Mouse (Mus musculus): Measurements from ENCODE around the gene Rbfox3. TPM values are rescaled to one million over a fixed set of nuclear protein-coding genes. Genes with fewer than 3 reads are reported as not detected.

Rbfox3 gene
- polyA plus RNA-seq, 1 experiment from 2014 or later, result 1.5 TPM

DNA sequence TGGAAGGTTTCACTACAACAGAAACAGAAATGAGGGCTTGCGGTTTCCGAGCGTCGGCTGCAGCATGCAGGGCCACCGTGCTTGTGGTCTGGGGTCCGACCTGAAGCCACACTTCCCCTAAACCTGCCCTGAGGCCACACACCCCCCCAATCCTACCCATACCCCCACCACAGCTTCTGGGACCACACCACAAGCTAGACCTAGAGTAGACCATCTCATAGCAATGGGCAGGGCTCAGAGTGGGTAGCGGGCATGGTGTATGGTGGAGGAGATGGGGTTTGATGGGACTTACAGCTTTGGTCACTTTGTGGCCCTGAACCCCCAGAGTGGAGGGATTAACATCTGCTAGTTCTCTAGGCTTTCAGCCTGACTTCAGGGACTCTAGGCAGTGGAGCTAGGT is 420.2 kb downstream of the Rbfox3 start:
- Histone ChIP-seq H3K9me3 (no peaks in the 10 kb centered on the region), H3K4me2 (no peak overlapping the region), H3K27ac (no peak overlapping the region), H3K36me3 (peaks cover 12% of the 10 kb centered on the region), H3K4me3 (no peak overlapping the region), H3K4me1 (0 out of 2 replicates have a peak, but pooled peaks cover 9% of the 10 kb centered on the region), H3K27me3 (0 out of 2 replicates have a peak, but pooled peaks cover 12% of the 10 kb centered on the region), H3K9ac (no peak overlapping the region)
- no peak for ATAC-seq (ENCODE audit: insufficient number of reproducible peaks, insufficient read depth, low FRiP score, low TSS enrichment, low read depth)
- 88% methylated on average over 7 of the region's 7 CpGs for WGBS

GRCm38 (mm10) chr11:118490566-118491218 is 420.7 kb downstream of the Rbfox3 start:
- ATAC-seq (ENCODE audit: insufficient number of reproducible peaks, insufficient read depth, low FRiP score, low TSS enrichment, low read depth), result no peak
- Histone ChIP-seq H3K4me3 (no peak overlapping the region), H3K36me3 (peaks cover 14% of the 10 kb centered on the region), H3K27me3 (0 out of 2 replicates have a peak, but pooled peaks cover 12% of the 10 kb centered on the region), H3K27ac (no peak overlapping the region), H3K4me2 (peak overlapping the region; percentile 32), H3K9me3 (no peaks in the 10 kb centered on the region), H3K9ac (no peak overlapping the region), H3K4me1 (peaks cover 10% of the 10 kb centered on the region)
- WGBS, result 17% methylated on average over 22 of the region's 22 CpGs

- no peak for ATAC-seq (ENCODE audit: insufficient number of reproducible peaks, insufficient read depth, low FRiP score, low TSS enrichment, low read depth)
- H3K36me3 ChIP-seq, result peaks cover 28% of the 10 kb centered on the region
- H3K4me2 ChIP-seq, result no peak overlapping the region
- H3K9ac ChIP-seq, result no peak overlapping the region
- WGBS, result 76% methylated on average over 12 of the region's 12 CpGs
- no peak overlapping the region for H3K4me3 ChIP-seq
- no peaks in the 10 kb centered on the region for H3K9me3 ChIP-seq
- H3K27me3 ChIP-seq, result 0 out of 2 replicates have a peak, but pooled peaks cover 12% of the 10 kb centered on the region
- H3K27ac ChIP-seq, result no peak overlapping the region
- H3K4me1 ChIP-seq, result peaks cover 20% of the 10 kb centered on the region
These were observed 422.5 kb downstream of the Rbfox3 start for GRCm38 (mm10) chr11:118488907-118489270.

DNA sequence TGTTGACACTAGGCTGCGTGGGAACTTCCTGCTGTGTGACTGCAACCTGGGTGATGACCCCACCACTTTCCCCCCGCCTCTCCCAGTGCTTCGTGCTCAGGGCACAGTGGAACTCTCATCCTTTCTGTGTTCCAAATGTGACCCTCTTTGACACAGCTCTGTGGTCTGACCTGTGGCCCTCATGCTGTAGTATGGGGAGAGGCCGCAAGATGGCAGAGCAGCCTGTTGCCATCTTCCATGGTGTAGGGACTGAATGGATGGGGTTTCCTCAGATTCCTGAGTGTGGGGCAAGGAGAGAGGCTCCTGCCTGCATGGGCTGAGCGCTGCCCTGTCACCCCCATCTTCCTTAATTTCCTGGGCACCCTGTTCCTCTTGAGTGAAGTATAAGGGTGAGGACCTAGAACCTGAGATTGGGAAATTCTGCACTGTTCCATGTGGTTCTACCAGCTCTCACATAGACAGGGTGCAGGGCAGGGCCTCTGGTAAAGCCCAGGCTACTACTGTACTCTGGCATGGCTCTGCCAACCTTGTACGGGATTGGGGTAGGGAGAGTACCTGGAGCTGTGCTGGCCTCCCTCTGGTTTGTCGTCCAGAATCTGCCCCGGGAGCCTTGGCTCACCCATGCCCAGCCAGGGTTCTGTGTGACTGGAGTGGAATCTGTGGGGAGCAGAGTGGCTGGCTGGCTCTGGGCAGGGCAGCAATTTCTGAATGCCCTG is 423.0 kb downstream of the Rbfox3 start:
- no peak overlapping the region for H3K4me2 ChIP-seq
- peaks cover 32% of the 10 kb centered on the region for H3K36me3 ChIP-seq
- no peak overlapping the region for H3K4me3 ChIP-seq
- ATAC-seq (ENCODE audit: insufficient number of reproducible peaks, insufficient read depth, low FRiP score, low TSS enrichment, low read depth), result no peak
- no peak overlapping the region for H3K27ac ChIP-seq
- 72% methylated on average over 8 of the region's 8 CpGs for whole genome bisulfite sequencing
- H3K27me3 ChIP-seq, result 0 out of 2 replicates have a peak, but pooled peaks cover 12% of the 10 kb centered on the region
- H3K4me1 ChIP-seq, result peaks cover 20% of the 10 kb centered on the region
- H3K9ac ChIP-seq, result no peak overlapping the region
- no peaks in the 10 kb centered on the region for H3K9me3 ChIP-seq

DNA sequence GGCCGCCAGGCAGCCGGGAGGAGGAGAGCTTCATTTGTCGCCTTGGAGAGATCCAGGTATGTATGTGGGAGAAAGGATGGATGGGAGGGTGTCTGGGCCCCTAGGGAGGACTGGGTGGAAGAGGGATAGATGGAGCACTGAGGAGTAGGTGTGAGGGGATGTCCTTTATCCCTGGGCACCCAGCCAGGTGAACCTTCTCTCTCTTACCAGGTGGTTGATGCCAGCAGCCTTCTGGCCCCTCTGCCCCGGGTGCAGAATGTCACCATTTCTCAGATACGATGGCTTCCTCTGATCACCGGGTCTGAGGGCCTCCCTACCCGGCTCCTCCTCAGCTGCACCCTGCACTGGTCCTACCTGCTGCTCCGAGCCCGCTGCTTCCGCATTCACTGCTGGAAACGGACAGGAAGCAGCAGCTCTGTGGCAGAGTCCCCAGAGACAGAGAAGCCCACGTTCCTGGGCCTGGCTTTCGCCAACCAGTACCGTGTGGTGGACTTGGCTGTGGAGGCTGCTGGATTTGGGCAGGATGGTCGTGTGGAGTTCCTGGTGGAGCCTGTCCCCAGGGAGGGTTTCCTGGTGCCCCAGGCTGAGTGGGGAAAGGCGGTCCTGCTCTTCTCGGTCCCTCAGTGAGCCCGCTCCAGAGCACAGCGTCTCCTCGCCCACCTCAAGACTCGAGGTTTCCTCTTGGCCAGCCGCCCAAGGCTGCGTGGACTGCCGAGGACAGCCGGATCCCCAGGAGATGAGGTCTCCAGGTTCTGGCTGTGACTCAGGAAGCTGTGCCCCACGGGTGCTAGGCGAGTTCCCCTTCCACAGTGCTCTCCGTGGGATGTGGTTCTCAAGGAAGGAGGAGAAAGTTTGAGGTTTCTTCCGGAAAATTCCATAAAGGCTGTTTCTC is 424.3 kb downstream of the Rbfox3 start:
- no peak overlapping the region for H3K27ac ChIP-seq
- peaks cover 37% of the 10 kb centered on the region for H3K36me3 ChIP-seq
- no peaks in the 10 kb centered on the region for H3K9me3 ChIP-seq
- ATAC-seq (ENCODE audit: insufficient number of reproducible peaks, insufficient read depth, low FRiP score, low TSS enrichment, low read depth), result no peak
- no peak overlapping the region for H3K4me3 ChIP-seq
- H3K27me3 ChIP-seq, result 0 out of 2 replicates have a peak, but pooled peaks cover 12% of the 10 kb centered on the region
- no peak overlapping the region for H3K9ac ChIP-seq
- H3K4me2 ChIP-seq, result no peak overlapping the region
- peaks cover 16% of the 10 kb centered on the region for H3K4me1 ChIP-seq
- 85% methylated on average over 29 of the region's 29 CpGs for WGBS

DNA sequence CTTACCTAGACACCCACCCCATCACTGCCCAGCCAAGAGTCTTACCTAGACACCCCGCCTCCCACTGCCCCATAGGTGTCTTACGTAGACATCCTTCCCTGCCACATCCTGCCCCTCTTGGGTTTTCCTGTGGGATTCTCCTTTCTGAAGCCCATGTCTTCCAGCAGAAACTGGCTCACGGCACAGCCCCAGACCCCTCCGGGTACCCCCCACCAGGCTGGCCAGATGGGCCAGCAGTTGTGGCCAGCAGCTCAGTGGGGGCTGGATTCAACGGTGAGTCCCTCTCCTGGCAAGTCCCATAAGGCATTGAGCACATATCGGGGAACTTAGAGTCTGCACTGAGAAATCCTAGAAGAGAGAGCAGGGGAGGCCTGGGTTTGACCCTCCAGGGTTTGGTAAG is 425.1 kb downstream of the Rbfox3 start:
- Histone ChIP-seq H3K9ac (no peak overlapping the region), H3K27ac (no peak overlapping the region), H3K4me3 (no peak overlapping the region), H3K27me3 (0 out of 2 replicates have a peak, but pooled peaks cover 8% of the 10 kb centered on the region), H3K9me3 (no peaks in the 10 kb centered on the region), H3K36me3 (peaks cover 44% of the 10 kb centered on the region), H3K4me2 (no peak overlapping the region), H3K4me1 (peaks cover 16% of the 10 kb centered on the region)
- no peak for ATAC-seq (ENCODE audit: insufficient number of reproducible peaks, insufficient read depth, low FRiP score, low TSS enrichment, low read depth)
- 87% methylated on average over 6 of the region's 6 CpGs for WGBS

DNA sequence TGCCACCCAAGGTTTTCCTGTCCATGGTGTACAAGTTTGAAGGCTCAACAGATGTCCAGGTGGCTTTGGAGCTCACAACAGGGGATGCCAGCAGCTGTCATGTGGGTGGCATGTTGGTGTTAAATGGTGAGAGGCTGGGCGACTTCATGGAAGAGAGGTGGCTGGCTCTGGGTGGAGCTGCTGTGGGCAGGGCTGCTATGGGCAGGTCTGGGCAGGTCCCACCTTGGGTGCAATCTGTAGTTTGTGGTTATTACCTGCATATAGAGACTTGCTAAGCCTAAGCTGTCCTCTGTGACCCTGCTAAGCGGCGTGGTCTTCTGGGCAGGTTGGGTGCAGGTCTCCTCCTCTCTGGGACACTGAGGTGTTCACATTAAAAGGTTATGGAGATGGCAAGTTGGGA is 425.6 kb downstream of the Rbfox3 start:
- no peak for ATAC-seq (ENCODE audit: insufficient number of reproducible peaks, insufficient read depth, low FRiP score, low TSS enrichment, low read depth)
- no peak overlapping the region for H3K9ac ChIP-seq
- 0 out of 2 replicates have a peak, but pooled peaks cover 7% of the 10 kb centered on the region for H3K27me3 ChIP-seq
- H3K4me1 ChIP-seq, result peaks cover 14% of the 10 kb centered on the region
- no peak overlapping the region for H3K4me2 ChIP-seq
- H3K4me3 ChIP-seq, result no peak overlapping the region
- H3K36me3 ChIP-seq, result peaks cover 44% of the 10 kb centered on the region
- WGBS, result 74% methylated on average over 3 of the region's 3 CpGs
- no peaks in the 10 kb centered on the region for H3K9me3 ChIP-seq
- H3K27ac ChIP-seq, result no peak overlapping the region

GRCm38 (mm10) chr11:118485338-118485737 is 426.1 kb downstream of the Rbfox3 start:
- Histone ChIP-seq H3K4me3 (no peak overlapping the region), H3K9me3 (no peaks in the 10 kb centered on the region), H3K27me3 (0 out of 2 replicates have a peak, but pooled peaks cover 4% of the 10 kb centered on the region), H3K27ac (no peak overlapping the region), H3K4me2 (no peak overlapping the region), H3K9ac (no peak overlapping the region), H3K4me1 (peaks cover 11% of the 10 kb centered on the region), H3K36me3 (peaks cover 44% of the 10 kb centered on the region)
- no peak for ATAC-seq (ENCODE audit: insufficient number of reproducible peaks, insufficient read depth, low FRiP score, low TSS enrichment, low read depth)
- WGBS, result 41% methylated on average over 11 of the region's 11 CpGs

DNA sequence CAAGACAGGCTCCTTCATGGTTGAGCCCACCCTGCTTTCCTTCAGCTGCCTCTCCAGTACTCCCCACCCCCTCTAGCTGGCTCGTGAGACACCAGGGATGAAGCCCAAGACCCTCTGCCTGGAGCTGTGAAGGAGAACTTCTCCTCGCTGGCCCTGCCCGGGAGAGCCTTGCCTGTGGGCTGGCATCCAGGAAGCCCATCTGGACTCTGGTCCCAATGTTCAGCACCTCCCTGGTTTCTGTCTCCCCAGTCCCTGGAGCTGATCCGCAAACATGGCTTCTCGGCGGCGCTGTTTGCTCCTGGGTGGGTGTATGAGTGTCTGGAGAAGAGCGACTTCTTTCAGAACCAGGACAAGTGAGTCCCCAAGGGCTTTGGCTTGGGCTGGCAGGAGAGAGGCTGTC is 427.2 kb downstream of the Rbfox3 start:
- no peak overlapping the region for H3K9ac ChIP-seq
- no peak for ATAC-seq (ENCODE audit: insufficient number of reproducible peaks, insufficient read depth, low FRiP score, low TSS enrichment, low read depth)
- H3K27ac ChIP-seq, result no peak overlapping the region
- H3K4me1 ChIP-seq, result peaks cover 11% of the 10 kb centered on the region
- no peaks in the 10 kb centered on the region for H3K9me3 ChIP-seq
- no peak overlapping the region for H3K4me2 ChIP-seq
- WGBS, result 90% methylated on average over 8 of the region's 8 CpGs
- H3K27me3 ChIP-seq, result no peaks in the 10 kb centered on the region
- no peak overlapping the region for H3K4me3 ChIP-seq
- peaks cover 44% of the 10 kb centered on the region for H3K36me3 ChIP-seq

DNA sequence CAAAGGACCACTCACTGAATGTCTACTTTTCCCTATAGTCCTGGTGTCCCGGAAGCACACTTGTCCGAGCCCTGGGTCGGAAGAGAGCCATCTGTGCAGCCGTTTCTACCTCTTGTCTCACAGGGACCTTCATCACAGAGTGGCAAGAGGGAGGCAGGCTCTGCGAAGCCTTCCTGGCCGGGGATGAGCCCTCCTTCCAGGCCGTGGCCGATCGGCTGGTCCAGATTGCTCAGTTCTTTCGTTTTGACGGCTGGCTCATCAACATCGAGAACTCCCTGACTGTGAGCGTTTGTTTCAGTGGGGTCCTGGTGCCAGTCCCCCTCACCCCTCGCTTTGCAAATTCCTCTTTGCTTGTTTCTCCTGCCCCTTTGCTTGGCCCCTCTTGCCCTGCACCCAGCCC is 429.6 kb downstream of the Rbfox3 start:
- Histone ChIP-seq H3K9ac (0 out of 2 replicates have a peak overlapping the region, but pooled peaks have one; percentile 32), H3K4me1 (peaks cover 19% of the 10 kb centered on the region), H3K36me3 (peaks cover 32% of the 10 kb centered on the region), H3K27ac (no peak overlapping the region), H3K27me3 (no peaks in the 10 kb centered on the region), H3K4me3 (no peak overlapping the region), H3K4me2 (no peak overlapping the region), H3K9me3 (no peaks in the 10 kb centered on the region)
- no peak for ATAC-seq (ENCODE audit: insufficient number of reproducible peaks, insufficient read depth, low FRiP score, low TSS enrichment, low read depth)
- 82% methylated on average over 14 of the region's 14 CpGs for WGBS

GRCm38 (mm10) chr11:118481231-118481630 is 430.2 kb downstream of the Rbfox3 start:
- H3K9ac ChIP-seq, result no peak overlapping the region
- peaks cover 19% of the 10 kb centered on the region for H3K4me1 ChIP-seq
- no peaks in the 10 kb centered on the region for H3K27me3 ChIP-seq
- H3K36me3 ChIP-seq, result peaks cover 32% of the 10 kb centered on the region
- no peak overlapping the region for H3K4me2 ChIP-seq
- no peak overlapping the region for H3K27ac ChIP-seq
- WGBS, result 95% methylated on average over 11 of the region's 11 CpGs
- no peaks in the 10 kb centered on the region for H3K9me3 ChIP-seq
- ATAC-seq (ENCODE audit: insufficient number of reproducible peaks, insufficient read depth, low FRiP score, low TSS enrichment, low read depth), result no peak
- no peak overlapping the region for H3K4me3 ChIP-seq
